Comparison of ENCODE assay signal across 19 mouse cellular contexts in the genomic region with DNA sequence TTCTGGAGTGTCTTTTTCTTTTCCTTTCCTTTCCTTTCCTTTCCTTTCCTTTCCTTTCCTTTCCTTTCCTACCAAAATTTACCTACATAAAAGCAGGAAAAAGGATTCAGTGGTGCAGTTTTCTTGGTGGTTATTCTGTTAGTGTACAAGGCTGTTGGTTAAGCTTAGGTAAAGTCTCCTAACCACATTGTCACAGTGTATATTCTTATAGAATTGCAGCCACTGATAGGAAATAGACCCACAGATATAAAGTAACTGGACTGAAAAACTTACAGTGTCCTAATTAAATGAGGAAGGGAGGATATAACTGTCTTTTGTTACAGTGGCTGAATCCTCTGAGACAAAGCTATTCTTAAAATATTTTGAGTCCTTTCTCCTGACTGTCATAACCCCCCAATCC.
A peak's percentile ranks its signal among the peaks of the same experiment; 100 is the strongest.
DNase-seq lines count a peak whose midpoint lies in the region; ATAC-seq and TF ChIP-seq lines count a peak whose summit lies in the region.
"Had no signal": no experiment of that assay in that cellular context is flagged by ENCODE, and none has a peak within 500 bp of the region (broad histone marks: within the 10 kb centered on the region; RNA-seq: fewer than 3 reads in every experiment).

No protein-coding gene starts in this region.

- H3K36me3 ChIP-seq in liver, postnatal 0 days (replicated peaks; ENCODE audit: insufficient read depth, low read length) = peaks cover 15% of the 10 kb centered on the region; the same call in 1 of the 2 replicates
- H3K36me3 ChIP-seq in liver, embryonic 11.5 days (ENCODE audit: control insufficient read depth, insufficient read depth, low read length) = no peaks in the 10 kb centered on the region
- H3K36me3 ChIP-seq in midbrain, embryonic 15.5 days (replicated peaks) = no peaks in the 10 kb centered on the region
- H3K36me3 ChIP-seq in midbrain, postnatal 0 days (ENCODE audit: insufficient read depth, low read length) = no peaks in the 10 kb centered on the region
- H3K36me3 ChIP-seq in MEL (ENCODE audit: control insufficient read depth in 1 of 2, insufficient read depth in 2 of 2, low read length in 2 of 2) = peaks cover 2 to 27% of the 10 kb centered on the region in 2 experiments
- H3K36me3 ChIP-seq: heart, embryonic 12.5 days had no signal

- H3K9ac ChIP-seq in liver, postnatal 0 days (replicated peaks) = no peak overlapping the region
- no peak overlapping the region for H3K9ac ChIP-seq in liver, embryonic 11.5 days (ENCODE audit: low read depth, low read length)
- H3K9ac ChIP-seq in midbrain, embryonic 15.5 days = no peak overlapping the region
- H3K9ac ChIP-seq in midbrain, postnatal 0 days (replicated peaks; ENCODE audit: low read length, poor library complexity, severe bottlenecking) = no peak overlapping the region
- H3K9ac ChIP-seq in MEL (ENCODE audit: control insufficient read depth, low read depth, low read length, poor library complexity, severe bottlenecking) = peak overlapping the region; percentile 50
- H3K9ac ChIP-seq: embryonic facial prominence, embryonic 13.5 days; forebrain, embryonic 13.5 days; heart, embryonic 12.5 days had no signal

- no peak overlapping the region for H3K4me3 ChIP-seq in liver, postnatal 0 days (ENCODE audit: low read depth, low read length)
- H3K4me3 ChIP-seq in liver, embryonic 11.5 days (ENCODE audit: low read depth, low read length) = no peak overlapping the region
- H3K4me3 ChIP-seq in midbrain, embryonic 15.5 days = no peak overlapping the region
- no peak overlapping the region for H3K4me3 ChIP-seq in midbrain, postnatal 0 days (ENCODE audit: low read depth, low read length)
- peak overlapping the region; percentile 16 to 38; a peak in 3 of 4 replicates for H3K4me3 ChIP-seq in MEL (ENCODE audit: control insufficient read depth in 1 of 2, insufficient read depth in 1 of 2, low read depth in 2 of 2, low read length in 2 of 2)
- H3K4me3 ChIP-seq: embryonic facial prominence, embryonic 13.5 days; forebrain, embryonic 13.5 days; gastrocnemius, adult 2 months; heart, embryonic 12.5 days; hindbrain, embryonic 10.5 days had no signal

- H3K4me2 ChIP-seq in liver, postnatal 0 days (ENCODE audit: low read depth, low read length) = no peak overlapping the region
- no peak overlapping the region for H3K4me2 ChIP-seq in liver, embryonic 11.5 days
- no peak overlapping the region for H3K4me2 ChIP-seq in midbrain, embryonic 15.5 days
- H3K4me2 ChIP-seq in midbrain, postnatal 0 days (ENCODE audit: low read depth, low read length, poor library complexity, severe bottlenecking) = no peak overlapping the region
- H3K4me2 ChIP-seq: embryonic facial prominence, embryonic 13.5 days; forebrain, embryonic 13.5 days; heart, embryonic 12.5 days had no signal

- peak overlapping the region; percentile 48; the same call in 1 of the 2 replicates for H3K27ac ChIP-seq in liver, postnatal 0 days (ENCODE audit: low read depth)
- no peak overlapping the region for H3K27ac ChIP-seq in liver, embryonic 11.5 days (ENCODE audit: low read depth, low read length)
- 0 out of 2 replicates have a peak overlapping the region, but pooled peaks have one; percentile 34 for H3K27ac ChIP-seq in midbrain, embryonic 15.5 days
- no peak overlapping the region for H3K27ac ChIP-seq in midbrain, postnatal 0 days (ENCODE audit: low read depth, low read length)
- H3K27ac ChIP-seq in MEL (ENCODE audit: control insufficient read depth, low read depth, low read length) = peak overlapping the region; percentile 87
- H3K27ac ChIP-seq: embryonic facial prominence, embryonic 13.5 days; forebrain, embryonic 13.5 days; gastrocnemius, adult 2 months; hindbrain, embryonic 10.5 days had no signal

- DNase-seq in liver, postnatal 0 days = no peak
- DNase-seq in liver, embryonic 11.5 days (ENCODE audit: low spot score) = no peak
- DNase-seq in midbrain, postnatal 0 days (ENCODE audit: low spot score) = no peak
- peak; percentile 82 for DNase-seq in MEL (ENCODE audit: low read depth, low spot score)
- no peak for DNase-seq in cerebellum, adult 11 months
- DNase-seq: adrenal gland, postnatal 14 days; cerebellum, adult 18-20 months; cerebellum, adult 9-11 months; cerebellum, postnatal 36 days; gastrocnemius, adult 2 months; gastrocnemius, postnatal 25 days had no signal

- no peaks in the 10 kb centered on the region for H3K4me1 ChIP-seq in liver, postnatal 0 days (ENCODE audit: insufficient read depth)
- H3K4me1 ChIP-seq in liver, embryonic 11.5 days (replicated peaks; ENCODE audit: control insufficient read depth, insufficient read depth, low read length) = no peaks in the 10 kb centered on the region
- H3K4me1 ChIP-seq in midbrain, embryonic 15.5 days = peaks cover 5% of the 10 kb centered on the region; the same call in 1 of the 2 replicates
- no peaks in the 10 kb centered on the region for H3K4me1 ChIP-seq in midbrain, postnatal 0 days (ENCODE audit: insufficient read depth, low read length)
- H3K4me1 ChIP-seq in MEL (ENCODE audit: control insufficient read depth in 1 of 2, insufficient read depth in 2 of 2, low read length in 2 of 2) = peaks cover 5 to 24% of the 10 kb centered on the region in 2 experiments
- H3K4me1 ChIP-seq: embryonic facial prominence, embryonic 13.5 days; heart, embryonic 12.5 days; hindbrain, embryonic 10.5 days had no signal

- H3K79me2 ChIP-seq in MEL (ENCODE audit: control insufficient read depth, insufficient read depth, low read length, poor library complexity) = no peaks in the 10 kb centered on the region

- no peak for TF ChIP-seq RAD21 in MEL (IDR thresholded peaks at IDR 0.05; ENCODE audit: low read depth, low read length)

- TF ChIP-seq CTCF in liver, postnatal 0 days (IDR thresholded peaks at IDR 0.05; ENCODE audit: low read depth) = no peak
- TF ChIP-seq CTCF in midbrain, postnatal 0 days (IDR thresholded peaks at IDR 0.05) = no peak
- TF ChIP-seq CTCF in MEL (IDR thresholded peaks at IDR 0.05 in 2 of 3, conservative IDR thresholded peaks at IDR 0.05 in 1 of 3; ENCODE audit: control insufficient read depth in 1 of 3, insufficient read depth in 1 of 3, low read depth in 2 of 3, low read length in 3 of 3, poor library complexity in 1 of 3, severe bottlenecking in 1 of 3) = no peak

- no peaks in the 10 kb centered on the region for H3K27me3 ChIP-seq in liver, postnatal 0 days (ENCODE audit: insufficient read depth, low read length)
- no peaks in the 10 kb centered on the region for H3K27me3 ChIP-seq in liver, embryonic 11.5 days (replicated peaks; ENCODE audit: control insufficient read depth, insufficient read depth, low read length)
- no peaks in the 10 kb centered on the region for H3K27me3 ChIP-seq in midbrain, embryonic 15.5 days (replicated peaks)
- H3K27me3 ChIP-seq in midbrain, postnatal 0 days (ENCODE audit: insufficient read depth, low read length) = no peaks in the 10 kb centered on the region
- no peaks in the 10 kb centered on the region for H3K27me3 ChIP-seq in MEL (ENCODE audit: control insufficient read depth in 1 of 2, insufficient read depth in 2 of 2, low read length in 2 of 2)
- H3K27me3 ChIP-seq: embryonic facial prominence, embryonic 13.5 days; forebrain, embryonic 13.5 days; heart, embryonic 12.5 days; Patski had no signal

- no peaks in the 10 kb centered on the region for H3K9me3 ChIP-seq in liver, postnatal 0 days (ENCODE audit: low read length)
- no peaks in the 10 kb centered on the region for H3K9me3 ChIP-seq in liver, embryonic 11.5 days (ENCODE audit: control insufficient read depth, low read length)
- H3K9me3 ChIP-seq in midbrain, embryonic 15.5 days = no peaks in the 10 kb centered on the region
- H3K9me3 ChIP-seq in midbrain, postnatal 0 days (ENCODE audit: low read length) = no peaks in the 10 kb centered on the region
- H3K9me3 ChIP-seq in MEL (replicated peaks; ENCODE audit: insufficient read depth, low read length) = no peaks in the 10 kb centered on the region
- H3K9me3 ChIP-seq: embryonic facial prominence, embryonic 13.5 days; forebrain, embryonic 13.5 days; G1E; heart, embryonic 12.5 days; hindbrain, embryonic 10.5 days had no signal

- TF ChIP-seq POLR2A in MEL (IDR thresholded peaks at IDR 0.05; ENCODE audit: control insufficient read depth in 1 of 2, insufficient read depth in 1 of 2, low read depth in 1 of 2, low read length in 2 of 2, poor library complexity in 1 of 2) = no peak

- ATAC-seq in liver, postnatal 0 days = no peak
- no peak for ATAC-seq in liver, embryonic 11.5 days (replicated peaks; ENCODE audit: low FRiP score)
- no peak for ATAC-seq in midbrain, embryonic 15.5 days (replicated peaks)
- ATAC-seq in midbrain, postnatal 0 days (ENCODE audit: low FRiP score) = no peak
- ATAC-seq: activated CD4-positive, CD25-positive, alpha-beta regulatory T cell, adult 4 months; forebrain, embryonic 13.5 days; Patski had no signal

- TF ChIP-seq EP300 in liver, postnatal 0 days (IDR thresholded peaks at IDR 0.05; ENCODE audit: low read depth) = no peak
- TF ChIP-seq EP300 in MEL (IDR thresholded peaks at IDR 0.05; ENCODE audit: low read depth in 1 of 2, low read length in 2 of 2) = peak; percentile 96 to 97

TF ChIP-seq in MEL, 35 proteins besides CTCF, POLR2A, EP300 and RAD21 (continues in another document):
- TF ChIP-seq SMC3 (IDR thresholded peaks at IDR 0.05; ENCODE audit: low read depth, low read length) = no peak
- peak; percentile 88 for TF ChIP-seq MYB (IDR thresholded peaks at IDR 0.05; ENCODE audit: low read depth, low read length)
- no peak for TF ChIP-seq UBTF (IDR thresholded peaks at IDR 0.05; ENCODE audit: borderline replicate concordance, insufficient read depth, low read depth, low read length)
- 0 out of 2 replicates have a peak, but pooled peaks have one; percentile 13 for TF ChIP-seq MEF2A (IDR thresholded peaks at IDR 0.05; ENCODE audit: extremely low read depth, insufficient replicate concordance, low read depth, low read length, poor library complexity, severe bottlenecking)
- peak; percentile 52 for TF ChIP-seq TAL1 (IDR thresholded peaks at IDR 0.05; ENCODE audit: low read length)
- TF ChIP-seq GABPA (IDR thresholded peaks at IDR 0.05; ENCODE audit: low read depth, low read length) = no peak
- no peak for TF ChIP-seq CHD2 (IDR thresholded peaks at IDR 0.05; ENCODE audit: low read length)
- TF ChIP-seq MXI1 (IDR thresholded peaks at IDR 0.05; ENCODE audit: low read depth, low read length) = no peak
- peak; percentile 91 for TF ChIP-seq GATA1 (IDR thresholded peaks at IDR 0.05; ENCODE audit: low read depth, low read length)
- TF ChIP-seq USF1 (IDR thresholded peaks at IDR 0.05; ENCODE audit: low read depth, low read length) = no peak
- 0 out of 2 replicates have a peak, but pooled peaks have one; percentile 11 for TF ChIP-seq JUND (IDR thresholded peaks at IDR 0.05; ENCODE audit: low read depth, low read length)
- no peak for TF ChIP-seq ZC3H11A (IDR thresholded peaks at IDR 0.05; ENCODE audit: low read depth, low read length)
- TF ChIP-seq ZNF384 (IDR thresholded peaks at IDR 0.05; ENCODE audit: low read depth, low read length) = no peak; the same call in 1 of the 2 replicates
- TF ChIP-seq TBP (IDR thresholded peaks at IDR 0.05; ENCODE audit: low read depth, low read length) = no peak
- TF ChIP-seq ETS1 (IDR thresholded peaks at IDR 0.05; ENCODE audit: low read depth, low read length) = peak; percentile 59; the same call in 1 of the 2 replicates
- no peak for TF ChIP-seq HCFC1 (IDR thresholded peaks at IDR 0.05; ENCODE audit: low read depth, low read length)

Comparison
In these comparisons a context has a peak if more than half of its experiments do, and no peak if none do; other contexts are left out.
1. H3K27ac ChIP-seq: peak in liver, postnatal 0 days (single experiment), midbrain, embryonic 15.5 days (single experiment) and MEL (single experiment); none in liver, embryonic 11.5 days (single experiment) and midbrain, postnatal 0 days (single experiment).
2. H3K4me3 ChIP-seq: peak in MEL (2 of 2); none in liver, postnatal 0 days (single experiment), liver, embryonic 11.5 days (single experiment), midbrain, embryonic 15.5 days (single experiment) and midbrain, postnatal 0 days (single experiment).